33 mouse cellular contexts compared by ENCODE assay signal in genomic region chr12:80537313-80537712, GRCm38 (mm10). TPM values are rescaled to one million over a fixed set of nuclear protein-coding genes. Genes with fewer than 3 reads are reported as not detected.
"Had no signal": no experiment of that assay in that cellular context is flagged by ENCODE, and none has a peak within 500 bp of the region (broad histone marks: within the 10 kb centered on the region; RNA-seq: fewer than 3 reads in every experiment).

No protein-coding gene starts in this region.

- H3K27ac ChIP-seq: limb, embryonic 10.5 days; limb, embryonic 12.5 days; limb, embryonic 13.5 days; limb, embryonic 15.5 days; liver, embryonic 12.5 days; liver, embryonic 13.5 days; liver, embryonic 14.5 days; liver, embryonic 15.5 days; lung, embryonic 15.5 days; macrophage; midbrain, embryonic 10.5 days; midbrain, embryonic 12.5 days; midbrain, embryonic 13.5 days; midbrain, embryonic 15.5 days had no signal

- ATAC-seq: liver, embryonic 12.5 days; liver, postnatal 0 days; midbrain, embryonic 13.5 days; midbrain, embryonic 15.5 days; midbrain, embryonic 16.5 days had no signal

- H3K4me1 ChIP-seq: limb, embryonic 10.5 days; limb, embryonic 12.5 days; limb, embryonic 13.5 days; liver, embryonic 12.5 days; liver, embryonic 13.5 days; liver, embryonic 15.5 days; megakaryocyte, embryonic 14.5 days; midbrain, embryonic 10.5 days; midbrain, embryonic 12.5 days; midbrain, embryonic 15.5 days had no signal

- DNase-seq: left cerebral cortex, postnatal 4 days; liver; liver, embryonic 13.5 days; liver, postnatal 0 days; lung, adult 18-20 months; lung, adult 2 months; lung, embryonic 14.5 days; lung, postnatal 10 days; lung, postnatal 14 days; lung, postnatal 36 days; lung, postnatal 4 days; midbrain, embryonic 14.5 days had no signal

- H3K4me3 ChIP-seq: limb, embryonic 10.5 days; limb, embryonic 12.5 days; limb, embryonic 13.5 days; limb, embryonic 15.5 days; liver, embryonic 12.5 days; liver, embryonic 13.5 days; liver, embryonic 15.5 days; lung, embryonic 15.5 days; megakaryocyte, embryonic 14.5 days; midbrain, embryonic 10.5 days; midbrain, embryonic 12.5 days; midbrain, embryonic 13.5 days; midbrain, embryonic 15.5 days; myocyte had no signal

RNA-seq across cellular contexts. Expression of gene Galnt16, which starts 19.2 kb away (rescaled TPM):
- total RNA-seq: liver, adult 2 months; megakaryocyte progenitor cell, adult 5-6 weeks; megakaryocyte, adult 5-6 weeks; megakaryocyte-erythroid progenitor cell, adult 5-6 weeks; monocyte, adult 5-6 weeks had no signal
- polyA plus RNA-seq: macrophage had no signal
